21 mouse cellular contexts compared by ENCODE assay signal in genomic region chrX:134133821-134134220, GRCm38 (mm10). TPM values are rescaled to one million over a fixed set of nuclear protein-coding genes. Genes with fewer than 3 reads are reported as not detected.
DNase-seq lines count a peak whose midpoint lies in the region; ATAC-seq and TF ChIP-seq lines count a peak whose summit lies in the region.
"Had no signal": no experiment of that assay in that cellular context is flagged by ENCODE, and none has a peak within 500 bp of the region (broad histone marks: within the 10 kb centered on the region; RNA-seq: fewer than 3 reads in every experiment).

No protein-coding gene starts in this region.

- intact Hi-C loops in heart, adult 2 months (cut with DNase I), result loop anchor here (5.0 to 10.0 kb wide), 2 partner anchors 183 to 221 kb away; no protein-coding TSS in a partner anchor

- H3K4me1 ChIP-seq in heart, adult 2 months (ENCODE audit: control insufficient read depth, insufficient read depth, low read length), result no peaks in the 10 kb centered on the region
- H3K4me1 ChIP-seq in thymus, adult 2 months (replicated peaks; ENCODE audit: control insufficient read depth, insufficient read depth, low read length), result peaks cover 2% of the 10 kb centered on the region; the same call in 1 of the 2 replicates
- H3K4me1 ChIP-seq in forebrain, embryonic 12.5 days, result no peaks in the 10 kb centered on the region
- H3K4me1 ChIP-seq: embryonic facial prominence, embryonic 12.5 days; forebrain, embryonic 13.5 days; heart, embryonic 12.5 days; hindbrain, embryonic 12.5 days; neural tube, embryonic 12.5 days had no signal

- ATAC-seq in forebrain, embryonic 12.5 days (ENCODE audit: low FRiP score), result no peak
- ATAC-seq in erythroblast, adult 5-6 weeks (replicated peaks; ENCODE audit: low FRiP score, poor library complexity, severe bottlenecking), result no peak
- ATAC-seq: activated CD4-positive, CD25-positive, alpha-beta regulatory T cell, adult 4 months; forebrain, embryonic 13.5 days had no signal

- H3K79me2 ChIP-seq in heart, adult 2 months (replicated peaks; ENCODE audit: control insufficient read depth, insufficient read depth, low read length), result no peaks in the 10 kb centered on the region

- DNase-seq in heart, adult 2 months, result no peak
- no peak for DNase-seq in heart, adult 18-20 months
- peak; percentile 32 for DNase-seq in thymus, adult 2 months
- no peak for DNase-seq in thymus, adult 18-20 months
- DNase-seq in embryo, embryonic 9.5 days (ENCODE audit: extremely low spot score), result peak; percentile 1
- DNase-seq in thymus, postnatal 36 days, result peak; percentile 22 to 44
- DNase-seq: cerebellum, adult 2 months; kidney, postnatal 10 days; layer of hippocampus, postnatal 36 days; lung, postnatal 10 days; midbrain, embryonic 14.5 days had no signal

- no peaks in the 10 kb centered on the region for H3K27me3 ChIP-seq in heart, adult 2 months (ENCODE audit: control insufficient read depth, insufficient read depth, low read length)
- H3K27me3 ChIP-seq in thymus, adult 2 months (ENCODE audit: control insufficient read depth, insufficient read depth, low read length), result no peaks in the 10 kb centered on the region
- H3K27me3 ChIP-seq in forebrain, embryonic 12.5 days, result peaks cover 18% of the 10 kb centered on the region; the same call in 1 of the 2 replicates
- H3K27me3 ChIP-seq: heart, embryonic 12.5 days; neural tube, embryonic 12.5 days had no signal

- TF ChIP-seq POLR2A in heart, adult 2 months (IDR thresholded peaks at IDR 0.05; ENCODE audit: insufficient read depth, low read depth, low read length), result no peak
- TF ChIP-seq POLR2A in thymus, adult 2 months (IDR thresholded peaks at IDR 0.05; ENCODE audit: control insufficient read depth, extremely low read depth, insufficient read depth, low read length, poor library complexity), result no peak

- no peak overlapping the region for H3K4me2 ChIP-seq in forebrain, embryonic 12.5 days
- H3K4me2 ChIP-seq: embryonic facial prominence, embryonic 12.5 days; forebrain, embryonic 13.5 days; heart, embryonic 12.5 days; hindbrain, embryonic 12.5 days; neural tube, embryonic 12.5 days had no signal

- H3K4me3 ChIP-seq in heart, adult 2 months, result no peak overlapping the region
- H3K4me3 ChIP-seq in thymus, adult 2 months (ENCODE audit: control insufficient read depth, insufficient read depth, low read length), result no peak overlapping the region
- H3K4me3 ChIP-seq in forebrain, embryonic 12.5 days (replicated peaks), result no peak overlapping the region
- H3K4me3 ChIP-seq: embryonic facial prominence, embryonic 12.5 days; forebrain, embryonic 13.5 days; heart, embryonic 12.5 days; hindbrain, embryonic 12.5 days; neural tube, embryonic 12.5 days had no signal

- TF ChIP-seq EP300 in heart, adult 2 months (IDR thresholded peaks at IDR 0.05; ENCODE audit: insufficient read depth, low read depth, low read length), result no peak

- 49% methylated on average over 3 of the region's 3 CpGs for WGBS in heart, adult 2 months
- WGBS in thymus, adult 2 months, result 72% methylated on average over 3 of the region's 3 CpGs
- WGBS in forebrain, embryonic 12.5 days, result 49% methylated on average over 3 of the region's 3 CpGs

- H3K27ac ChIP-seq in heart, adult 2 months, result no peak overlapping the region
- H3K27ac ChIP-seq in thymus, adult 2 months (ENCODE audit: control insufficient read depth, insufficient read depth, low read length), result no peak overlapping the region
- H3K27ac ChIP-seq in forebrain, embryonic 12.5 days, result no peak overlapping the region
- H3K27ac ChIP-seq: embryonic facial prominence, embryonic 12.5 days; forebrain, embryonic 13.5 days; hindbrain, embryonic 12.5 days; neural tube, embryonic 12.5 days had no signal

- H3K9me3 ChIP-seq in forebrain, embryonic 12.5 days, result no peaks in the 10 kb centered on the region
- H3K9me3 ChIP-seq: embryonic facial prominence, embryonic 12.5 days; forebrain, embryonic 13.5 days; heart, embryonic 12.5 days; hindbrain, embryonic 12.5 days; neural tube, embryonic 12.5 days had no signal

- H3K9ac ChIP-seq in heart, adult 2 months (ENCODE audit: low read depth, low read length), result no peak overlapping the region
- H3K9ac ChIP-seq in forebrain, embryonic 12.5 days, result no peak overlapping the region
- H3K9ac ChIP-seq: embryonic facial prominence, embryonic 12.5 days; forebrain, embryonic 13.5 days; heart, embryonic 12.5 days; hindbrain, embryonic 12.5 days; neural tube, embryonic 12.5 days had no signal

- no peaks in the 10 kb centered on the region for H3K36me3 ChIP-seq in heart, adult 2 months (ENCODE audit: control insufficient read depth, insufficient read depth, low read length)
- H3K36me3 ChIP-seq in thymus, adult 2 months (ENCODE audit: control insufficient read depth, insufficient read depth, low read length), result no peaks in the 10 kb centered on the region
- no peaks in the 10 kb centered on the region for H3K36me3 ChIP-seq in forebrain, embryonic 12.5 days (replicated peaks)
- H3K36me3 ChIP-seq: embryonic facial prominence, embryonic 12.5 days; heart, embryonic 12.5 days; hindbrain, embryonic 12.5 days; neural tube, embryonic 12.5 days had no signal

- peak; percentile 34 for TF ChIP-seq CTCF in heart, adult 2 months (IDR thresholded peaks at IDR 0.05)
- TF ChIP-seq CTCF in thymus, adult 2 months (IDR thresholded peaks at IDR 0.05; ENCODE audit: borderline replicate concordance, control insufficient read depth, extremely low read depth, insufficient read depth, low read length, poor library complexity), result 0 out of 2 replicates have a peak, but pooled peaks have one; percentile 33

RNA-seq across cellular contexts. Expression of gene Xkrx, which starts 28.1 kb away (rescaled TPM):
- 1 to 10 TPM in 1 of 2 experiments, under 1 TPM in 1; 0.60 to 1.3 TPM for total RNA-seq in heart, adult 2 months (2021)
- 1.00 and 1.7 TPM in 2 replicates for polyA plus RNA-seq in heart, adult 2 months (2012; rRNA removed)
- total RNA-seq in heart, adult 18-20 months (2021), result 1 to 10 TPM in 1 of 2 experiments, under 1 TPM in 1; 0.87 to 2.3 TPM
- 15.1 and 19.1 TPM in 2 replicates for polyA plus RNA-seq in thymus, adult 2 months (2012; rRNA removed)
- 0.17 and 0.33 TPM in 2 replicates for polyA plus RNA-seq in forebrain, embryonic 12.5 days (2016; fragmentation: Nextera tagmentation; extraction: Ambion mirVana)
- 1.7 TPM in 1 of 2 replicates, not detected in the other for total RNA-seq in erythroblast, adult 5-6 weeks (2015; ENCODE audit: low replicate concordance)
- total RNA-seq in erythroblast, adult 5-6 weeks (2017; ENCODE audit: low replicate concordance), result not detected in 2 replicates

RNA-seq across cellular contexts. Expression of gene Arl13a, which starts 53.5 kb away (rescaled TPM):
- total RNA-seq in heart, adult 2 months (2021), result not detected
- not detected in 2 replicates for polyA plus RNA-seq in heart, adult 2 months (2012; rRNA removed)
- not detected for total RNA-seq in heart, adult 18-20 months (2021)
- polyA plus RNA-seq in thymus, adult 2 months (2012; rRNA removed), result not detected in 2 replicates
- not detected in 2 replicates for polyA plus RNA-seq in forebrain, embryonic 12.5 days (2016; fragmentation: Nextera tagmentation; extraction: Ambion mirVana)
- not detected in 2 replicates for total RNA-seq in erythroblast, adult 5-6 weeks (2015; ENCODE audit: low replicate concordance)
- not detected in 2 replicates for total RNA-seq in erythroblast, adult 5-6 weeks (2017; ENCODE audit: low replicate concordance)
- total RNA-seq: gastrocnemius, adult 8-10 months; layer of hippocampus, postnatal 36 days had no signal
- polyA plus RNA-seq: cerebellum, adult 2 months; embryonic facial prominence, embryonic 12.5 days; forebrain, embryonic 13.5 days; heart, embryonic 12.5 days; hindbrain, embryonic 12.5 days; limb, embryonic 14.5 days; midbrain, embryonic 14.5 days; neural tube, embryonic 12.5 days had no signal

Comparison
In these comparisons a context has a peak if more than half of its experiments do, and no peak if none do; other contexts are left out.
1. DNase-seq: peak in thymus, adult 2 months (single experiment), embryo, embryonic 9.5 days (single experiment) and thymus, postnatal 36 days (2 of 2); none in heart, adult 2 months (0 of 2), heart, adult 18-20 months (0 of 2) and thymus, adult 18-20 months (0 of 2).